Mouse (Mus musculus): ENCODE data around the gene Chrna10. TPM values are rescaled to one million over a fixed set of nuclear protein-coding genes. Genes with fewer than 3 reads are reported as not detected.

Chrna10 gene
- total and polyA plus RNA-seq, 3 experiments = not detected

DNA sequence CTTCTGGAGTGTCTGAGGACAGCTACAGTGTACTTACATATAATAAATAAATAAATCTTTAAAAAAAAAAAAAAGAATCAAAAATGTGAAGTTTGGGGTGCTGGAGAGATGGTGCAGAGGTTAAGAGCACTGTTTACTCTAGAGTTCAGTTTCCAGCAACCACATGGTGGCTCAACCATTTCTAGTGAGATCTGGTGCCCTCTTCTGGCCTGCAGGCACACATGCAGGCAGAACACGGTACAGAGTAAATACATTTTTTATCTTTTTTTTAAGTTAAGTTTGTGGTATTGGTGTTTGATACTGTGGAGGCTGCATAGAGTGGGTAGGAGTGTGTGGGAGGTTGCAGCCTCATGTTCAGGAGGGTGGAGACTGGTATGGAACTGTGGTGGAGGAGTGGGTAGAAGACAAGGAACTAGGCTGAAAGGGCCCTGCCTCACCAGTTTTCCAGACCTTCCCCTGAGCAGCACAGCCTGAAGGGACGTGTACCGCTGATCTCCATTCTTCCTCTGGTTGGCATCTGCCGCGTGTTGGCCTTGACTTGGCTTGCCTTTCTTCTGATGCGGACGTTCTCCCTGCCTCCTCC lies 39.8 kb downstream of the Chrna10 start (continued):
- TF ChIP-seq POLR2AphosphoS2 (IDR thresholded peaks at IDR 0.05; ENCODE audit: low read length) = no peak
- peak; percentile 96 for TF ChIP-seq MYC (IDR thresholded peaks at IDR 0.05; ENCODE audit: low read depth, low read length)

DNA sequence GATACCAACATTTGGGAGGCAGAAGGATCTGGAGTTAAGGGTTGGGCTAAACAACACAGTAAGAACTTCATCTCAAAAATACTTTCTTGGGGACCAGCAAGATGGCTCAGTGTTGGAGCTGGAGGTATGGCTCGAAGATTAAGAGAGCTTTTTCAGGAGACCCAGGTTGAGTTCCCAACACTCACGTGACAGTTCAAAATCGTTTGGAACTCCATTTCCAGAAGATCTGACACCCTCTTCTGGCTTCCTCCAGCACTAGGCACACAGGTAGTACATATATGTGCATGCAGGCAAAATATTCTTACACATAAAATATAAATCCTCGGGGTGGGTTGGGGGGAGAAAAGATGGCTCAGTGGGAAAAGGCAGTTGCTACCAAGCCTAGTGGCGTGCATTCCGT lies 50.3 kb downstream of the Chrna10 start:
- Histone ChIP-seq H3K4me3 (ENCODE audit: control insufficient read depth in 1 of 2, insufficient read depth in 1 of 2, low read depth in 2 of 2, low read length in 2 of 2) (peak overlapping the region; percentile 70 to 74), H3K27me3 (ENCODE audit: control insufficient read depth in 1 of 2, insufficient read depth in 2 of 2, low read length in 2 of 2) (no peaks in the 10 kb centered on the region), H3K9me3 (replicated peaks; ENCODE audit: insufficient read depth, low read length) (no peaks in the 10 kb centered on the region), H3K27ac (ENCODE audit: control insufficient read depth, low read depth, low read length) (peak overlapping the region; percentile 61), H3K9ac (ENCODE audit: control insufficient read depth, low read depth, low read length, poor library complexity, severe bottlenecking) (peak overlapping the region; percentile 69), H3K79me2 (ENCODE audit: control insufficient read depth, insufficient read depth, low read length, poor library complexity) (peaks cover 30% of the 10 kb centered on the region), H3K4me1 (ENCODE audit: control insufficient read depth in 1 of 2, insufficient read depth in 2 of 2, low read length in 2 of 2) (peaks cover 11% of the 10 kb centered on the region in 2 experiments), H3K36me3 (ENCODE audit: control insufficient read depth in 1 of 2, insufficient read depth in 2 of 2, low read length in 2 of 2) (peaks cover 2 to 28% of the 10 kb centered on the region in 2 experiments; a peak in 2 of 4 replicates)
- peak; percentile 40 for DNase-seq (ENCODE audit: low read depth, low spot score)
- TF ChIP-seq ZC3H11A (IDR thresholded peaks at IDR 0.05; ENCODE audit: low read depth, low read length) = no peak
- TF ChIP-seq KAT2A (conservative IDR thresholded peaks at IDR 0.05; ENCODE audit: low read depth, low read length) = no peak
- peak; percentile 29; the same call in 1 of the 2 replicates for TF ChIP-seq USF1 (IDR thresholded peaks at IDR 0.05; ENCODE audit: low read depth, low read length)
- no peak for TF ChIP-seq ZKSCAN1 (IDR thresholded peaks at IDR 0.05; ENCODE audit: low read depth, low read length)
- no peak for TF ChIP-seq GATA1 (IDR thresholded peaks at IDR 0.05; ENCODE audit: low read depth, low read length)
- TF ChIP-seq TCF12 (IDR thresholded peaks at IDR 0.05; ENCODE audit: low read depth, low read length) = no peak
- TF ChIP-seq MEF2A (IDR thresholded peaks at IDR 0.05; ENCODE audit: extremely low read depth, insufficient replicate concordance, low read depth, low read length, poor library complexity, severe bottlenecking) = no peak
- TF ChIP-seq MAZ (IDR thresholded peaks at IDR 0.05; ENCODE audit: low read depth, low read length) = no peak
- no peak; the same call in 1 of the 2 replicates for TF ChIP-seq MAX (IDR thresholded peaks at IDR 0.05; ENCODE audit: low read length)
- TF ChIP-seq CHD2 (IDR thresholded peaks at IDR 0.05; ENCODE audit: low read length) = no peak
- TF ChIP-seq MYC (IDR thresholded peaks at IDR 0.05; ENCODE audit: low read depth, low read length) = no peak
- 0 out of 2 replicates have a peak, but pooled peaks have one; percentile 39 for TF ChIP-seq CHD1 (IDR thresholded peaks at IDR 0.05; ENCODE audit: low read depth, low read length)
- no peak for TF ChIP-seq POLR2AphosphoS5 (IDR thresholded peaks at IDR 0.05; ENCODE audit: borderline replicate concordance, low read depth, low read length)
- no peak for TF ChIP-seq ETS1 (IDR thresholded peaks at IDR 0.05; ENCODE audit: low read depth, low read length)
- TF ChIP-seq ZNF384 (IDR thresholded peaks at IDR 0.05; ENCODE audit: low read depth, low read length) = no peak
- no peak for TF ChIP-seq HCFC1 (IDR thresholded peaks at IDR 0.05; ENCODE audit: low read depth, low read length)
